ENCODE assay signal across 20 mouse cellular contexts in the genomic region with DNA sequence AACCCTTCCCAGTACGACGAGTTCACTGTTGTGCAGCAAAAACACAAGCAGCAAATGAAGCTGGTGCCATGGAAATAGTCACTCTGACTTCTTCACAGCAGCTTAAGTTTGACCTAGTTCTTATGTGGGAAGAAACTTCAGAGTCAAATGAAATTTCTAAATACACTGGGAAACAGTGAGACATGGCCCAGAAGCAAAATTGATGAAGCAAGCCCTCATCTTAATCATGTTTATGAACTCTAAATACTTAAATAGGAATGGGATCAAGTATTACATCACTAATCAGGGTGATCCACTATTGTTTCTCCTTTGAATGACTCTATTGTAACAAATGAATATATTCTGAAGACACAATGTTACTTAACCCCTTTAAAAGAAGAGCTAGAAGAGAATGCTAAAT.
DNase-seq lines count a peak whose midpoint lies in the region; ATAC-seq lines count a peak whose summit lies in the region.
"Had no signal": no experiment of that assay in that cellular context is flagged by ENCODE, and none has a peak within 500 bp of the region (broad histone marks: within the 10 kb centered on the region; RNA-seq: fewer than 3 reads in every experiment).

No protein-coding gene starts in this region.

- peak overlapping the region; percentile 23; the same call in 1 of the 2 replicates for H3K4me2 ChIP-seq in heart, embryonic 12.5 days
- peak overlapping the region; percentile 2; the same call in 1 of the 2 replicates for H3K4me2 ChIP-seq in heart, embryonic 16.5 days (ENCODE audit: low read depth, low read length)
- no peak overlapping the region for H3K4me2 ChIP-seq in hindbrain, embryonic 11.5 days (replicated peaks; ENCODE audit: low read depth, low read length)
- H3K4me2 ChIP-seq: embryonic facial prominence, embryonic 12.5 days; forebrain, embryonic 13.5 days; hindbrain, embryonic 12.5 days had no signal

- 29% methylated on average over 2 of the region's 2 CpGs for WGBS in heart, embryonic 12.5 days
- 30% methylated on average over 2 of the region's 2 CpGs for WGBS in heart, embryonic 16.5 days
- WGBS in hindbrain, embryonic 11.5 days = 92% methylated on average over 2 of the region's 2 CpGs

- no peaks in the 10 kb centered on the region for H3K9me3 ChIP-seq in heart, embryonic 12.5 days (replicated peaks)
- no peaks in the 10 kb centered on the region for H3K9me3 ChIP-seq in heart, embryonic 16.5 days (replicated peaks; ENCODE audit: control insufficient read depth, low read length)
- H3K9me3 ChIP-seq in hindbrain, embryonic 11.5 days (ENCODE audit: control insufficient read depth, low read length) = no peaks in the 10 kb centered on the region
- H3K9me3 ChIP-seq: embryonic facial prominence, embryonic 12.5 days; forebrain, embryonic 13.5 days; hindbrain, embryonic 12.5 days had no signal

- H3K27ac ChIP-seq in heart, embryonic 12.5 days (ENCODE audit: poor library complexity, severe bottlenecking) = peak overlapping the region; percentile 72
- peak overlapping the region; percentile 62 for H3K27ac ChIP-seq in heart, embryonic 16.5 days (ENCODE audit: low read length)
- no peak overlapping the region for H3K27ac ChIP-seq in hindbrain, embryonic 11.5 days (ENCODE audit: low read depth, low read length)
- H3K27ac ChIP-seq: embryonic facial prominence, embryonic 12.5 days; forebrain, embryonic 13.5 days; hindbrain, embryonic 12.5 days had no signal

- H3K27me3 ChIP-seq in heart, embryonic 12.5 days (replicated peaks) = no peaks in the 10 kb centered on the region
- H3K27me3 ChIP-seq in heart, embryonic 16.5 days (ENCODE audit: control insufficient read depth, insufficient read depth, low read length) = no peaks in the 10 kb centered on the region
- no peaks in the 10 kb centered on the region for H3K27me3 ChIP-seq in hindbrain, embryonic 11.5 days (ENCODE audit: control insufficient read depth, insufficient read depth, low read length)
- H3K27me3 ChIP-seq: embryonic facial prominence, embryonic 12.5 days; forebrain, embryonic 13.5 days; hindbrain, embryonic 12.5 days had no signal

- no peaks in the 10 kb centered on the region for H3K36me3 ChIP-seq in heart, embryonic 12.5 days
- H3K36me3 ChIP-seq in heart, embryonic 16.5 days (ENCODE audit: control insufficient read depth, insufficient read depth) = peaks cover 3% of the 10 kb centered on the region; the same call in 1 of the 2 replicates
- H3K36me3 ChIP-seq in hindbrain, embryonic 11.5 days (ENCODE audit: control insufficient read depth, insufficient read depth, low read length) = no peaks in the 10 kb centered on the region
- H3K36me3 ChIP-seq: embryonic facial prominence, embryonic 12.5 days; hindbrain, embryonic 12.5 days had no signal

- H3K4me1 ChIP-seq in heart, embryonic 12.5 days (replicated peaks) = peaks cover 30% of the 10 kb centered on the region
- peaks cover 25% of the 10 kb centered on the region for H3K4me1 ChIP-seq in heart, embryonic 16.5 days (ENCODE audit: control insufficient read depth, insufficient read depth, low read length)
- no peaks in the 10 kb centered on the region for H3K4me1 ChIP-seq in hindbrain, embryonic 11.5 days (replicated peaks; ENCODE audit: control insufficient read depth, insufficient read depth, low read length)
- H3K4me1 ChIP-seq: embryonic facial prominence, embryonic 12.5 days had no signal

- no peak overlapping the region for H3K4me3 ChIP-seq in heart, embryonic 12.5 days
- H3K4me3 ChIP-seq in heart, embryonic 16.5 days (ENCODE audit: low read length) = no peak overlapping the region
- no peak overlapping the region for H3K4me3 ChIP-seq in hindbrain, embryonic 11.5 days (ENCODE audit: low read depth, low read length)
- H3K4me3 ChIP-seq: embryonic facial prominence, embryonic 12.5 days; forebrain, embryonic 13.5 days; hindbrain, embryonic 12.5 days had no signal

- DNase-seq in heart, adult 11 months = peak; percentile 30
- no peak for DNase-seq in heart, adult 8-10 months (ENCODE audit: low spot score)
- DNase-seq in heart, adult 9 months (ENCODE audit: low spot score in 2 of 2) = no peak
- peak; percentile 46 for DNase-seq in retina, postnatal 1 day
- no peak for DNase-seq in retina, embryonic 14.5 days (ENCODE audit: low spot score)
- no peak for DNase-seq in hindbrain, embryonic 11.5 days (ENCODE audit: low spot score)
- DNase-seq: adrenal gland, postnatal 10 days; cerebellum, adult 11 months; cerebellum, adult 8-10 months; cerebellum, postnatal 14 days; forebrain, postnatal 0 days; kidney, adult 8-10 months had no signal

- ATAC-seq in heart, embryonic 12.5 days (ENCODE audit: insufficient number of reproducible peaks, low FRiP score) = no peak
- no peak for ATAC-seq in heart, embryonic 16.5 days (replicated peaks; ENCODE audit: extremely low read depth, insufficient read depth, low FRiP score)
- ATAC-seq in hindbrain, embryonic 11.5 days (ENCODE audit: low FRiP score) = no peak
- ATAC-seq: forebrain, embryonic 13.5 days; forebrain, postnatal 0 days; hindbrain, embryonic 16.5 days; inflammation-experienced regulatory T-cells, adult 6 months; intestine, postnatal 0 days had no signal

- H3K9ac ChIP-seq in heart, embryonic 12.5 days = no peak overlapping the region
- H3K9ac ChIP-seq in heart, embryonic 16.5 days (ENCODE audit: low read length) = no peak overlapping the region
- H3K9ac ChIP-seq in hindbrain, embryonic 11.5 days (ENCODE audit: low read depth, low read length) = no peak overlapping the region
- H3K9ac ChIP-seq: embryonic facial prominence, embryonic 12.5 days; forebrain, embryonic 13.5 days; forebrain, postnatal 0 days; hindbrain, embryonic 12.5 days had no signal

Comparison
In these comparisons a context has a peak if more than half of its experiments do, and no peak if none do; other contexts are left out.
1. DNase-seq: peak in heart, adult 11 months (single experiment) and retina, postnatal 1 day (single experiment); none in heart, adult 8-10 months (single experiment), heart, adult 9 months (0 of 2), retina, embryonic 14.5 days (single experiment) and hindbrain, embryonic 11.5 days (single experiment).